Mouse (Mus musculus) heart, adult 2 months (tissue): ENCODE results near the gene Fbln5. TPM values are rescaled to one million over a fixed set of nuclear protein-coding genes. Genes with fewer than 3 reads are reported as not detected.

Experiments
- DNase-seq, 2 experiments: peaks; one replicate each; pipeline ENCODE4 v3.0.0; 2021
- H3K27ac ChIP-seq: fragments of 200-600 bp; 2 replicates; pipeline ENCODE4 v1.8.1; 2022
- H3K27me3 ChIP-seq: fragments of 200-500 bp; 2 replicates; pipeline ENCODE4 v1.6.1; 2012; ENCODE audit warnings: mild to moderate bottlenecking, low read length, inconsistent platforms, mixed read lengths; ENCODE audit not compliant: control insufficient read depth, insufficient read depth
- H3K36me3 ChIP-seq: fragments of 200-500 bp; 2 replicates; pipeline ENCODE4 v1.6.1; 2012; ENCODE audit warnings: low read length, inconsistent platforms; ENCODE audit not compliant: control insufficient read depth, insufficient read depth
- H3K4me1 ChIP-seq: fragments of 200-500 bp; 2 replicates; pipeline ENCODE4 v1.6.1; 2011; ENCODE audit warnings: low read length; ENCODE audit not compliant: control insufficient read depth, insufficient read depth
- H3K4me3 ChIP-seq: fragments of 200-600 bp; 2 replicates; pipeline ENCODE4 v1.8.1; 2022
- H3K79me2 ChIP-seq: fragments of 200-500 bp; replicated peaks from 2 replicates; pipeline ENCODE4 v1.6.1; 2012; ENCODE audit warnings: mild to moderate bottlenecking, inconsistent platforms, low read length, moderate library complexity, mixed read lengths; ENCODE audit not compliant: control insufficient read depth, insufficient read depth
- H3K9ac ChIP-seq: fragments of 200-500 bp; 2 replicates; pipeline ENCODE4 v1.6.1; 2012; ENCODE audit warnings: low read depth, mild to moderate bottlenecking, control low read depth, inconsistent platforms, low read length, mixed read lengths
- CTCF ChIP-seq: fragments of 200-600 bp; IDR thresholded peaks from 2 replicates; pipeline ENCODE4 v1.8.1; 2022; ENCODE audit warnings: antibody characterized with exemption, mild to moderate bottlenecking, moderate library complexity
- EP300 ChIP-seq: fragments of 200-500 bp; IDR thresholded peaks from 2 replicates; pipeline ENCODE4 v1.6.1; 2011; ENCODE audit warnings: low read depth, low read length, control low read depth; ENCODE audit not compliant: insufficient read depth
- POLR2A ChIP-seq: fragments of 200-500 bp; IDR thresholded peaks from 2 replicates; pipeline ENCODE4 v1.6.1; 2011; ENCODE audit warnings: mild to moderate bottlenecking, low read depth, low read length, control low read depth; ENCODE audit not compliant: insufficient read depth
- WGBS: fragments of 180-500 bp; shearing (Covaris S2); methylation state at CpG from one replicate; pipeline ENCODE4 v1.1.7; 2018; 5-methylcytosine and 5-hydroxymethylcytosine counted together
- intact Hi-C: fragments of 180-260 bp; cut with DNase I; formaldehyde crosslinking; loops from one replicate; pipeline ENCODE4 v1.15.1; 2025
- polyA plus RNA-seq: library from polyadenylated mRNA; depleted of rRNA; stranded (reverse); fragments of >200 nt; gene quantifications from 2 replicates; pipeline ENCODE4 v1.2.3, GENCODE M21; 2012
- total RNA-seq, 2 experiments: library from RNA; stranded (reverse); gene quantifications; 2 replicates each; pipeline ENCODE4 v1.2.3; 2021

Fbln5 gene
- total and polyA plus RNA-seq, 3 experiments = 23.4 to 40.4 (median 26.9) TPM

- Histone ChIP-seq H3K79me2 (no peaks in the 10 kb centered on the region), H3K4me3 (peak overlapping the region; percentile 14), H3K36me3 (no peaks in the 10 kb centered on the region), H3K4me1 (peaks cover 6% of the 10 kb centered on the region), H3K9ac (no peak overlapping the region), H3K27ac (no peak overlapping the region), H3K27me3 (no peaks in the 10 kb centered on the region; the same call in 1 of the 2 replicates)
- no peak for DNase-seq
- WGBS = 49% methylated on average over 5 of the region's 5 CpGs
- intact Hi-C loops = loop anchor here (10.0 kb wide), 1 partner anchor 58 kb away; no protein-coding TSS in a partner anchor
- TF ChIP-seq EP300 (no peak), POLR2A (no peak), CTCF (peak; percentile 38)
These were observed 2.0 kb downstream of the Fbln5 start for GRCm38 (mm10) chr12:101816810-101817209.

GRCm38 (mm10) chr12:101815796-101816195 lies 3.1 kb downstream of the Fbln5 start:
- Histone ChIP-seq H3K9ac (no peak overlapping the region), H3K27me3 (no peaks in the 10 kb centered on the region; the same call in 1 of the 2 replicates), H3K79me2 (no peaks in the 10 kb centered on the region), H3K4me3 (no peak overlapping the region), H3K4me1 (peaks cover 3% of the 10 kb centered on the region; the same call in 1 of the 2 replicates), H3K27ac (no peak overlapping the region), H3K36me3 (no peaks in the 10 kb centered on the region)
- no peak for TF ChIP-seq CTCF
- TF ChIP-seq POLR2A = no peak
- no peak for TF ChIP-seq EP300
- DNase-seq = no peak
- WGBS = 87% methylated on average over 6 of the region's 6 CpGs
- intact Hi-C loops = loop anchor here (10.0 kb wide), 1 partner anchor 59 kb away; no protein-coding TSS in a partner anchor

GRCm38 (mm10) chr12:101814423-101814822 lies 4.4 kb downstream of the Fbln5 start:
- Histone ChIP-seq H3K9ac (no peak overlapping the region), H3K36me3 (no peaks in the 10 kb centered on the region), H3K4me3 (no peak overlapping the region), H3K4me1 (peaks cover 3% of the 10 kb centered on the region; the same call in 1 of the 2 replicates), H3K79me2 (no peaks in the 10 kb centered on the region), H3K27ac (no peak overlapping the region), H3K27me3 (no peaks in the 10 kb centered on the region; the same call in 1 of the 2 replicates)
- intact Hi-C loops = loop anchor here (10.0 kb wide), 1 partner anchor 60 kb away; no protein-coding TSS in a partner anchor
- TF ChIP-seq EP300 (no peak), CTCF (no peak), POLR2A (no peak)
- 82% methylated on average over 2 of the region's 2 CpGs for WGBS
- DNase-seq = no peak

GRCm38 (mm10) chr12:101811181-101811580 lies 7.7 kb downstream of the Fbln5 start:
- Histone ChIP-seq H3K4me3 (no peak overlapping the region), H3K36me3 (no peaks in the 10 kb centered on the region), H3K27ac (no peak overlapping the region), H3K79me2 (no peaks in the 10 kb centered on the region), H3K4me1 (peaks cover 1% of the 10 kb centered on the region; the same call in 1 of the 2 replicates), H3K27me3 (no peaks in the 10 kb centered on the region), H3K9ac (no peak overlapping the region)
- DNase-seq = no peak
- whole genome bisulfite sequencing = 67% methylated on average over 6 of the region's 6 CpGs
- peak; percentile 72 for TF ChIP-seq CTCF
- TF ChIP-seq EP300 = no peak
- intact Hi-C loops = loop anchor here (10.0 kb wide), 1 partner anchor 64 kb away; no protein-coding TSS in a partner anchor

- Histone ChIP-seq H3K27me3 (no peaks in the 10 kb centered on the region), H3K27ac (no peak overlapping the region), H3K36me3 (no peaks in the 10 kb centered on the region), H3K9ac (no peak overlapping the region), H3K4me1 (peaks cover 1% of the 10 kb centered on the region; the same call in 1 of the 2 replicates), H3K79me2 (no peaks in the 10 kb centered on the region), H3K4me3 (no peak overlapping the region)
- intact Hi-C loops = loop anchor here (10.0 kb wide), 1 partner anchor 64 kb away; no protein-coding TSS in a partner anchor
- DNase-seq = no peak
- TF ChIP-seq EP300 = no peak
- TF ChIP-seq CTCF = no peak
- TF ChIP-seq POLR2A = no peak
- 36% methylated on average over 2 of the region's 2 CpGs for WGBS
These were observed 8.3 kb downstream of the Fbln5 start for GRCm38 (mm10) chr12:101810515-101810914.

GRCm38 (mm10) chr12:101807400-101807799 lies 11.5 kb downstream of the Fbln5 start:
- intact Hi-C loops = no loop called here
- Histone ChIP-seq H3K4me1 (peaks cover 1% of the 10 kb centered on the region; the same call in 1 of the 2 replicates), H3K9ac (no peak overlapping the region), H3K79me2 (no peaks in the 10 kb centered on the region), H3K36me3 (no peaks in the 10 kb centered on the region), H3K27ac (no peak overlapping the region; the same call in 1 of the 2 replicates), H3K27me3 (no peaks in the 10 kb centered on the region), H3K4me3 (no peak overlapping the region)
- no peak for TF ChIP-seq CTCF
- no peak for TF ChIP-seq EP300
- 31% methylated on average over 2 of the region's 2 CpGs for WGBS
- DNase-seq = peak in 1 of 2 experiments; percentile 45
